Mouse (Mus musculus): ENCODE data around the gene Gtf2h3. TPM values are rescaled to one million over a fixed set of nuclear protein-coding genes. Genes with fewer than 3 reads are reported as not detected.
A peak's percentile ranks its signal among the peaks of the same experiment; 100 is the strongest.
"Not testable (repeated sequence)": the region's sequence is repeated elsewhere in the genome, so short reads cannot be mapped to it uniquely, and the experiment has no call there.

Gtf2h3 gene
- polyA plus RNA-seq, 2 experiments = 62.6 to 86.9 TPM

- no peak for TF ChIP-seq POLR2A (IDR thresholded peaks at IDR 0.05; ENCODE audit: borderline replicate concordance, extremely low read depth, insufficient read depth, insufficient read length)
- WGBS = 85% methylated on average over 7 of the region's 7 CpGs
- Histone ChIP-seq H3K4me1 (ENCODE audit: control insufficient read depth, insufficient read depth, low read length) (peaks cover 9% of the 10 kb centered on the region; the same call in 1 of the 2 replicates), H3K9ac (ENCODE audit: low read depth, low read length, severe bottlenecking) (no peak overlapping the region), H3K27ac (replicated peaks; ENCODE audit: low read depth, low read length) (no peak overlapping the region), H3K4me3 (replicated peaks; ENCODE audit: low read length) (no peak overlapping the region), H3K4me2 (replicated peaks; ENCODE audit: low read depth, low read length, severe bottlenecking) (no peak overlapping the region), H3K36me3 (ENCODE audit: control insufficient read depth, insufficient read depth, low read length) (peaks cover 65% of the 10 kb centered on the region), H3K27me3 (ENCODE audit: control insufficient read depth, insufficient read depth, low read length) (no peaks in the 10 kb centered on the region), H3K9me3 (ENCODE audit: control insufficient read depth, low read length) (no peaks in the 10 kb centered on the region)
- no peak for ATAC-seq (ENCODE audit: low FRiP score, low read depth)
- DNase-seq (ENCODE audit: low spot score) = no peak
These were observed 3.5 kb upstream of the Gtf2h3 start for GRCm38 (mm10) chr5:124575467-124575866.

DNA sequence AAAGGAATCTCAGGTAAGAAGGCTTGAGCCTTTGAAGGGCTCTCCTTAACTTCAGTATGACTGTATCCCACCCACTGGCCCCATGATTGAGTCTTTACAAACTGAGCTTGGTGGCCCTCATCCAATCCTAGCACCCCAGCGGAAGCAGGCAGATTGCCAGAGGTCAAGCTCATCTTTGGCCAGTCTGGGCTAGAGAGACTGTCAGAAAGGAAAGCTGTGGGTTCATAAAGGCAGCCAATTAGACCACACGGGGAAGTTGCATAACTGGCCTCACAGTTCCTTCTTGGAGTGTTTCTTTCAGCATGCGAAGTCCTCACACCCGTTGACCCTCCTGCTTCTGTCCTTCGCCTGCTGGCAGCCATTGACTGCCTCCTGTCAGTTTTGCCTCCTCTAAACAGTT, 3.6 kb downstream of the Gtf2h3 start:
- 89% methylated on average over 5 of the region's 5 CpGs for WGBS
- H3K4me2 ChIP-seq (replicated peaks; ENCODE audit: low read depth, low read length, severe bottlenecking) = no peak overlapping the region
- H3K27me3 ChIP-seq (ENCODE audit: control insufficient read depth, insufficient read depth, low read length) = no peaks in the 10 kb centered on the region
- TF ChIP-seq POLR2A (IDR thresholded peaks at IDR 0.05; ENCODE audit: borderline replicate concordance, extremely low read depth, insufficient read depth, insufficient read length) = no peak
- DNase-seq (ENCODE audit: low spot score) (no peak), ATAC-seq (ENCODE audit: low FRiP score, low read depth) (no peak)
- peaks cover 9% of the 10 kb centered on the region; the same call in 1 of the 2 replicates for H3K4me1 ChIP-seq (ENCODE audit: control insufficient read depth, insufficient read depth, low read length)
- H3K9ac ChIP-seq (ENCODE audit: low read depth, low read length, severe bottlenecking) = no peak overlapping the region
- H3K36me3 ChIP-seq (ENCODE audit: control insufficient read depth, insufficient read depth, low read length) = peaks cover 51% of the 10 kb centered on the region
- no peak overlapping the region for H3K4me3 ChIP-seq (replicated peaks; ENCODE audit: low read length)
- no peaks in the 10 kb centered on the region for H3K9me3 ChIP-seq (ENCODE audit: control insufficient read depth, low read length)
- H3K27ac ChIP-seq (replicated peaks; ENCODE audit: low read depth, low read length) = no peak overlapping the region

GRCm38 (mm10) chr5:124592768-124593167, 13.8 kb downstream of the Gtf2h3 start:
- Histone ChIP-seq H3K27me3 (ENCODE audit: control insufficient read depth, insufficient read depth, low read length) (no peaks in the 10 kb centered on the region), H3K9ac (ENCODE audit: low read depth, low read length, severe bottlenecking) (no peak overlapping the region), H3K9me3 (ENCODE audit: control insufficient read depth, low read length) (no peaks in the 10 kb centered on the region), H3K4me1 (ENCODE audit: control insufficient read depth, insufficient read depth, low read length) (no peaks in the 10 kb centered on the region), H3K4me2 (replicated peaks; ENCODE audit: low read depth, low read length, severe bottlenecking) (no peak overlapping the region), H3K4me3 (replicated peaks; ENCODE audit: low read length) (no peak overlapping the region), H3K36me3 (ENCODE audit: control insufficient read depth, insufficient read depth, low read length) (peaks cover 80% of the 10 kb centered on the region), H3K27ac (replicated peaks; ENCODE audit: low read depth, low read length) (no peak overlapping the region)
- DNase-seq (ENCODE audit: low spot score) (no peak), ATAC-seq (ENCODE audit: low FRiP score, low read depth) (no peak)
- 96% methylated on average over 3 of the region's 3 CpGs for WGBS
- no peak for TF ChIP-seq POLR2A (IDR thresholded peaks at IDR 0.05; ENCODE audit: borderline replicate concordance, extremely low read depth, insufficient read depth, insufficient read length)

- H3K4me2 ChIP-seq (replicated peaks; ENCODE audit: low read depth, low read length, severe bottlenecking) = peak overlapping the region; percentile 81
- no peak for TF ChIP-seq POLR2A (IDR thresholded peaks at IDR 0.05; ENCODE audit: borderline replicate concordance, extremely low read depth, insufficient read depth, insufficient read length)
- ATAC-seq (ENCODE audit: low FRiP score, low read depth) (peak; percentile 100), DNase-seq (ENCODE audit: low spot score) (peak; percentile 99)
- WGBS = 6% methylated on average over 30 of the region's 30 CpGs
- 0 out of 2 replicates have a peak overlapping the region, but pooled peaks have one; percentile 19 for H3K27ac ChIP-seq (replicated peaks; ENCODE audit: low read depth, low read length)
- H3K9ac ChIP-seq (ENCODE audit: low read depth, low read length, severe bottlenecking) = peak overlapping the region; percentile 55
- H3K4me1 ChIP-seq (ENCODE audit: control insufficient read depth, insufficient read depth, low read length) = 0 out of 2 replicates have a peak, but pooled peaks cover 6% of the 10 kb centered on the region
- no peaks in the 10 kb centered on the region for H3K27me3 ChIP-seq (ENCODE audit: control insufficient read depth, insufficient read depth, low read length)
- peaks cover 35% of the 10 kb centered on the region for H3K36me3 ChIP-seq (ENCODE audit: control insufficient read depth, insufficient read depth, low read length)
- H3K4me3 ChIP-seq (replicated peaks; ENCODE audit: low read length) = peak overlapping the region; percentile 76
- no peaks in the 10 kb centered on the region for H3K9me3 ChIP-seq (ENCODE audit: control insufficient read depth, low read length)
These were observed 19.6 kb downstream of the Gtf2h3 start for GRCm38 (mm10) chr5:124598224-124599174.

- 60% methylated on average over 8 of the region's 8 CpGs for WGBS
These were observed 20.8 kb downstream of the Gtf2h3 start for GRCm38 (mm10) chr5:124599726-124600125.

More at GRCm38 (mm10) chr5:124599726-124600125, 20.8 kb downstream of the Gtf2h3 start:
- DNase-seq (ENCODE audit: low spot score); H3K4me2 ChIP-seq (replicated peaks; ENCODE audit: low read depth, low read length, severe bottlenecking); H3K27me3 ChIP-seq (ENCODE audit: control insufficient read depth, insufficient read depth, low read length); H3K4me3 ChIP-seq (replicated peaks; ENCODE audit: low read length); H3K9me3 ChIP-seq (ENCODE audit: control insufficient read depth, low read length); H3K9ac ChIP-seq (ENCODE audit: low read depth, low read length, severe bottlenecking); H3K4me1 ChIP-seq (ENCODE audit: control insufficient read depth, insufficient read depth, low read length); H3K27ac ChIP-seq (replicated peaks; ENCODE audit: low read depth, low read length); ATAC-seq (ENCODE audit: low FRiP score, low read depth): not testable (repeated sequence)
- H3K36me3 ChIP-seq (ENCODE audit: control insufficient read depth, insufficient read depth, low read length) = peaks cover 23% of the 10 kb centered on the region

Data from limb, embryonic 14.5 days (tissue).